In the genomic region with DNA sequence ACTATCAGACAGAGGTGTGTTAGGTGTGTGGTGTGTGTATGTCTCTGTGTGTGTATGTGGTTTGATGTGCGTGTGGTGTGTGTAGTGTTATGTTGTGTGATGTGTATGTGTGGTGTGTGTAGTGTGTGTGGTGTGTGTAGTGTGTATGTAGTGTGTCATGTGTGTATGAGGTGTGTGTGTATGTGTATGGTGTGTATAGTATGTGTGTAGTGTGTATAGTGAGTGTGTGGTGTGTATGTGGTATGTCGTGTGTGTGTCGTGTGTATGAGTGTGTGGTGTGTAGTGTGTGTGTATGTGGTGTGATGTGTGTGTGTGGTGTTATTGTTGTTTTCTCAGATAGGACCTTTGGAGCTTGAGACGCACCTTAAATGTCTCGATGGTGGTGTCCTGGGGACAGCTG, we compare ENCODE assay signal across 10 mouse cellular contexts. TPM values are rescaled to one million over a fixed set of nuclear protein-coding genes. Genes with fewer than 3 reads are reported as not detected.
DNase-seq lines count a peak whose midpoint lies in the region; ATAC-seq and TF ChIP-seq lines count a peak whose summit lies in the region.
"Had no signal": no experiment of that assay in that cellular context is flagged by ENCODE, and none has a peak within 500 bp of the region (broad histone marks: within the 10 kb centered on the region; RNA-seq: fewer than 3 reads in every experiment).

No protein-coding gene starts in this region.

- H3K27me3 ChIP-seq in heart, embryonic 14.5 days (ENCODE audit: control insufficient read depth, insufficient read depth, low read length) = no peaks in the 10 kb centered on the region
- H3K27me3 ChIP-seq in embryonic facial prominence, embryonic 11.5 days (ENCODE audit: control insufficient read depth, insufficient read depth, low read length) = no peaks in the 10 kb centered on the region
- H3K27me3 ChIP-seq in hindbrain, postnatal 0 days (ENCODE audit: insufficient read depth, low read length) = no peaks in the 10 kb centered on the region
- H3K27me3 ChIP-seq in midbrain, embryonic 15.5 days (replicated peaks) = no peaks in the 10 kb centered on the region

- H3K9ac ChIP-seq in heart, embryonic 14.5 days (ENCODE audit: low read length) = no peak overlapping the region; the same call in 1 of the 2 replicates
- no peak overlapping the region for H3K9ac ChIP-seq in embryonic facial prominence, embryonic 11.5 days (replicated peaks; ENCODE audit: low read length)
- H3K9ac ChIP-seq in hindbrain, postnatal 0 days (replicated peaks; ENCODE audit: low read length) = peak overlapping the region; percentile 81; the same call in 1 of the 2 replicates
- no peak overlapping the region; the same call in 1 of the 2 replicates for H3K9ac ChIP-seq in midbrain, embryonic 15.5 days

- H3K4me2 ChIP-seq in heart, embryonic 14.5 days (ENCODE audit: low read length) = peak overlapping the region; percentile 59
- H3K4me2 ChIP-seq in embryonic facial prominence, embryonic 11.5 days (ENCODE audit: low read depth, low read length) = no peak overlapping the region; the same call in 1 of the 2 replicates
- peak overlapping the region; percentile 62; the same call in 1 of the 2 replicates for H3K4me2 ChIP-seq in hindbrain, postnatal 0 days (ENCODE audit: low read depth, low read length)
- H3K4me2 ChIP-seq in midbrain, embryonic 15.5 days = peak overlapping the region; percentile 80; the same call in 1 of the 2 replicates

- no peak for ATAC-seq in heart, embryonic 14.5 days (ENCODE audit: insufficient number of reproducible peaks, insufficient read depth, low FRiP score, low read depth)
- peak; percentile 26; the same call in 1 of the 2 replicates for ATAC-seq in embryonic facial prominence, embryonic 11.5 days (replicated peaks; ENCODE audit: insufficient number of reproducible peaks, low FRiP score, low TSS enrichment, low read depth)
- ATAC-seq in hindbrain, postnatal 0 days = peak; percentile 19; the same call in 1 of the 2 replicates
- ATAC-seq in midbrain, embryonic 15.5 days (replicated peaks) = peak; percentile 46
- no peak for ATAC-seq in megakaryocyte-erythroid progenitor cell, adult 5-6 weeks (replicated peaks; ENCODE audit: low FRiP score, low TSS enrichment, poor library complexity, severe bottlenecking)

- peak overlapping the region in 1 of 2 experiments; percentile 70; a peak in 1 of 4 replicates for H3K4me3 ChIP-seq in heart, embryonic 14.5 days (ENCODE audit: control insufficient read depth in 1 of 2, insufficient read depth in 1 of 2, low read depth in 1 of 2, low read length in 2 of 2)
- H3K4me3 ChIP-seq in embryonic facial prominence, embryonic 11.5 days (ENCODE audit: low read depth, low read length) = no peak overlapping the region
- H3K4me3 ChIP-seq in hindbrain, postnatal 0 days (ENCODE audit: low read length) = 0 out of 2 replicates have a peak overlapping the region, but pooled peaks have one; percentile 73
- H3K4me3 ChIP-seq in midbrain, embryonic 15.5 days = 0 out of 2 replicates have a peak overlapping the region, but pooled peaks have one; percentile 61

- WGBS in heart, embryonic 14.5 days = 80% methylated on average over 5 of the region's 5 CpGs
- WGBS in embryonic facial prominence, embryonic 11.5 days = 81% methylated on average over 5 of the region's 5 CpGs
- 78% methylated on average over 5 of the region's 5 CpGs for WGBS in hindbrain, postnatal 0 days
- 83% methylated on average over 5 of the region's 5 CpGs for WGBS in midbrain, embryonic 15.5 days

- TF ChIP-seq CTCF in hindbrain, postnatal 0 days (IDR thresholded peaks at IDR 0.05; ENCODE audit: low read depth) = no peak

- peaks cover 16 to 18% of the 10 kb centered on the region in 2 experiments for H3K4me1 ChIP-seq in heart, embryonic 14.5 days (ENCODE audit: control insufficient read depth in 2 of 2, insufficient read depth in 2 of 2, low read length in 2 of 2)
- H3K4me1 ChIP-seq in embryonic facial prominence, embryonic 11.5 days (ENCODE audit: control insufficient read depth, insufficient read depth, low read length) = no peaks in the 10 kb centered on the region
- H3K4me1 ChIP-seq in hindbrain, postnatal 0 days (ENCODE audit: insufficient read depth, low read length) = peaks cover 4% of the 10 kb centered on the region; the same call in 1 of the 2 replicates
- peaks cover 9% of the 10 kb centered on the region for H3K4me1 ChIP-seq in midbrain, embryonic 15.5 days

- H3K9me3 ChIP-seq in heart, embryonic 14.5 days (ENCODE audit: control insufficient read depth, low read length) = no peaks in the 10 kb centered on the region
- H3K9me3 ChIP-seq in embryonic facial prominence, embryonic 11.5 days (replicated peaks; ENCODE audit: control insufficient read depth, low read length) = no peaks in the 10 kb centered on the region
- H3K9me3 ChIP-seq in hindbrain, postnatal 0 days (ENCODE audit: low read length) = no peaks in the 10 kb centered on the region
- H3K9me3 ChIP-seq in midbrain, embryonic 15.5 days = no peaks in the 10 kb centered on the region

- DNase-seq in heart, adult 9 months (ENCODE audit: low spot score in 2 of 2) = no peak
- DNase-seq in embryonic facial prominence, embryonic 11.5 days (ENCODE audit: low spot score) = no peak
- no peak for DNase-seq in hindbrain, postnatal 0 days (ENCODE audit: low spot score)
- no peak for DNase-seq in right cerebral cortex, postnatal 36 days (ENCODE audit: low spot score in 2 of 2)
- no peak for DNase-seq in frontal cortex, postnatal 10 days (ENCODE audit: low spot score in 2 of 2)

- H3K27ac ChIP-seq in heart, embryonic 14.5 days (replicated peaks in 1 of 2; ENCODE audit: control insufficient read depth in 1 of 2, insufficient read depth in 1 of 2, low read depth in 2 of 2, low read length in 2 of 2) = no peak overlapping the region
- no peak overlapping the region for H3K27ac ChIP-seq in embryonic facial prominence, embryonic 11.5 days (replicated peaks; ENCODE audit: low read depth, low read length)
- H3K27ac ChIP-seq in hindbrain, postnatal 0 days = peak overlapping the region; percentile 89; the same call in 1 of the 2 replicates
- peak overlapping the region; percentile 88; the same call in 1 of the 2 replicates for H3K27ac ChIP-seq in midbrain, embryonic 15.5 days

- no peaks in the 10 kb centered on the region for H3K36me3 ChIP-seq in heart, embryonic 14.5 days (ENCODE audit: control insufficient read depth, insufficient read depth, low read length)
- H3K36me3 ChIP-seq in embryonic facial prominence, embryonic 11.5 days (replicated peaks; ENCODE audit: control insufficient read depth, insufficient read depth, low read depth, low read length) = no peaks in the 10 kb centered on the region
- no peaks in the 10 kb centered on the region for H3K36me3 ChIP-seq in hindbrain, postnatal 0 days (ENCODE audit: insufficient read depth, low read length)
- no peaks in the 10 kb centered on the region for H3K36me3 ChIP-seq in midbrain, embryonic 15.5 days (replicated peaks)

RNA-seq across cellular contexts. Expression of gene Def8, which starts 19.0 kb away (rescaled TPM):
- 31.7 and 32.4 TPM in 2 replicates for polyA plus RNA-seq in heart, embryonic 14.5 days (2014; fragmentation: Nextera tagmentation; extraction: Ambion mirVana)
- polyA plus RNA-seq in embryonic facial prominence, embryonic 11.5 days (2014; fragmentation: Nextera tagmentation; extraction: Ambion mirVana) = 38.8 and 39.6 TPM in 2 replicates
- 46.3 and 62.7 TPM in 2 replicates for total RNA-seq in hindbrain, postnatal 0 days (2014; rRNA removed)
- 37.9 and 38.8 TPM in 2 replicates for polyA plus RNA-seq in hindbrain, postnatal 0 days (2015; fragmentation: Nextera tagmentation; extraction: Ambion mirVana)
- polyA plus RNA-seq in midbrain, embryonic 15.5 days (2015; fragmentation: Nextera tagmentation; extraction: Ambion mirVana) = 48.4 and 49.8 TPM in 2 replicates
- 60.6 and 61.1 TPM in 2 replicates for total RNA-seq in megakaryocyte-erythroid progenitor cell, adult 5-6 weeks (2014; fragmentation: Nextera tagmentation)
- total RNA-seq in megakaryocyte-erythroid progenitor cell, adult 5-6 weeks (2017) = 33.5 and 45.9 TPM in 2 replicates

RNA-seq across cellular contexts. Expression of gene Tubb3, which starts 31.1 kb away (rescaled TPM):
- 1.5 and 6.1 TPM in 2 replicates for polyA plus RNA-seq in heart, embryonic 14.5 days (2014; fragmentation: Nextera tagmentation; extraction: Ambion mirVana)
- polyA plus RNA-seq in embryonic facial prominence, embryonic 11.5 days (2014; fragmentation: Nextera tagmentation; extraction: Ambion mirVana) = 199 and 248 TPM in 2 replicates
- total RNA-seq in hindbrain, postnatal 0 days (2014; rRNA removed) = 3,792 and 3,923 TPM in 2 replicates
- polyA plus RNA-seq in hindbrain, postnatal 0 days (2015; fragmentation: Nextera tagmentation; extraction: Ambion mirVana) = 1,431 and 1,610 TPM in 2 replicates
- polyA plus RNA-seq in midbrain, embryonic 15.5 days (2015; fragmentation: Nextera tagmentation; extraction: Ambion mirVana) = 2,127 and 2,170 TPM in 2 replicates
- 1.0 and 1.3 TPM in 2 replicates for total RNA-seq in megakaryocyte-erythroid progenitor cell, adult 5-6 weeks (2014; fragmentation: Nextera tagmentation)
- total RNA-seq in megakaryocyte-erythroid progenitor cell, adult 5-6 weeks (2017) = 0.19 TPM in 1 of 2 replicates, not detected in the other

RNA-seq across cellular contexts. Expression of gene Afg3l1, which starts 35.4 kb away (rescaled TPM):
- polyA plus RNA-seq in heart, embryonic 14.5 days (2014; fragmentation: Nextera tagmentation; extraction: Ambion mirVana) = 27.0 and 29.9 TPM in 2 replicates
- polyA plus RNA-seq in embryonic facial prominence, embryonic 11.5 days (2014; fragmentation: Nextera tagmentation; extraction: Ambion mirVana) = 32.2 and 33.2 TPM in 2 replicates
- 16.6 and 26.7 TPM in 2 replicates for total RNA-seq in hindbrain, postnatal 0 days (2014; rRNA removed)
- polyA plus RNA-seq in hindbrain, postnatal 0 days (2015; fragmentation: Nextera tagmentation; extraction: Ambion mirVana) = 45.6 and 49.6 TPM in 2 replicates
- polyA plus RNA-seq in midbrain, embryonic 15.5 days (2015; fragmentation: Nextera tagmentation; extraction: Ambion mirVana) = 52.6 and 59.0 TPM in 2 replicates
- 36.2 and 42.0 TPM in 2 replicates for total RNA-seq in megakaryocyte-erythroid progenitor cell, adult 5-6 weeks (2014; fragmentation: Nextera tagmentation)
- 19.7 and 20.7 TPM in 2 replicates for total RNA-seq in megakaryocyte-erythroid progenitor cell, adult 5-6 weeks (2017)

RNA-seq across cellular contexts. Expression of gene Mc1r, which starts 35.4 kb away (rescaled TPM):
- polyA plus RNA-seq in heart, embryonic 14.5 days (2014; fragmentation: Nextera tagmentation; extraction: Ambion mirVana) = 0.07 TPM in 1 of 2 replicates, not detected in the other
- polyA plus RNA-seq in embryonic facial prominence, embryonic 11.5 days (2014; fragmentation: Nextera tagmentation; extraction: Ambion mirVana) = not detected in 2 replicates
- total RNA-seq in hindbrain, postnatal 0 days (2014; rRNA removed) = not detected in 2 replicates
- polyA plus RNA-seq in hindbrain, postnatal 0 days (2015; fragmentation: Nextera tagmentation; extraction: Ambion mirVana) = 0.05 and 0.08 TPM in 2 replicates
- 0.10 and 0.17 TPM in 2 replicates for polyA plus RNA-seq in midbrain, embryonic 15.5 days (2015; fragmentation: Nextera tagmentation; extraction: Ambion mirVana)
- total RNA-seq in megakaryocyte-erythroid progenitor cell, adult 5-6 weeks (2014; fragmentation: Nextera tagmentation) = 0.92 and 1.7 TPM in 2 replicates
- total RNA-seq in megakaryocyte-erythroid progenitor cell, adult 5-6 weeks (2017) = 0.91 TPM in 1 of 2 replicates, not detected in the other
- total RNA-seq: adrenal gland, postnatal 25 days; gastrocnemius, postnatal 10 days had no signal

Comparison
In these comparisons a context has a peak if more than half of its experiments do, and no peak if none do; other contexts are left out.
1. ATAC-seq: peak in embryonic facial prominence, embryonic 11.5 days (single experiment), hindbrain, postnatal 0 days (single experiment) and midbrain, embryonic 15.5 days (single experiment); none in heart, embryonic 14.5 days (single experiment) and megakaryocyte-erythroid progenitor cell, adult 5-6 weeks (single experiment).
2. H3K27ac ChIP-seq: peak in hindbrain, postnatal 0 days (single experiment) and midbrain, embryonic 15.5 days (single experiment); none in heart, embryonic 14.5 days (0 of 2) and embryonic facial prominence, embryonic 11.5 days (single experiment).
3. RNA of gene Tubb3, which starts 31.1 kb away (polyA plus RNA-seq): 2,127 to 2,170 TPM in midbrain, embryonic 15.5 days, 1,431 to 1,610 TPM in hindbrain, postnatal 0 days and 199 to 248 TPM in embryonic facial prominence, embryonic 11.5 days; 1.5 to 6.1 TPM in heart, embryonic 14.5 days; every median in the first group is over 10 times any median in the second.